Mouse (Mus musculus): Measurements from ENCODE around the gene Tbx18. TPM values are rescaled to one million over a fixed set of nuclear protein-coding genes. Genes with fewer than 3 reads are reported as not detected.

Gene Tbx18
- polyA plus RNA-seq, 1 experiment from 2014 or later, result 3.4 TPM

DNA sequence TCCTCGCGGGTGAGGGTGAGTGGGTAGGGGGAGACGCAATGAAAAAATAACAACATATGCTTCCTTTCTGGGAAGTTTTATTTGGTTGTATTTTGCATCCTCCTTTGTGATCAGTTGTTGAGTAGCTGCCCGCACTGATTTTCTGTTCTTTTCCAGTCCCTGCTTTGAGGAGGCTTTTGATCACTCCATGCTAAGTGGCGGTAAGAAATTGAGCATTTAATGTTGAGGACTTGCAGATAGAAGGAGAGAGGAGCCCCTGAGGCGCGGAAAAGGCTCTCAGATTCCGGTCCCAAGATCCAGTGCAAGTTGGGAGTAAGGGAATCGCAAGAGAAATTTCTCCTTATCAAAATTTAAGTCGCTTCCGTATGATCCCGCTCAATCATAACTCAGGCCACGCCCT, 7.1 kb upstream of the Tbx18 start:
- Histone ChIP-seq H3K27me3 (ENCODE audit: control insufficient read depth, insufficient read depth, low read length) (peaks cover 71% of the 10 kb centered on the region), H3K9ac (ENCODE audit: low read depth, low read length) (no peak overlapping the region), H3K4me1 (replicated peaks; ENCODE audit: control insufficient read depth, insufficient read depth, low read length) (peaks cover 7% of the 10 kb centered on the region), H3K36me3 (ENCODE audit: control insufficient read depth, insufficient read depth, low read length) (no peaks in the 10 kb centered on the region), H3K9me3 (ENCODE audit: control insufficient read depth, low read length) (no peaks in the 10 kb centered on the region), H3K27ac (ENCODE audit: low read depth, low read length) (no peak overlapping the region), H3K4me3 (ENCODE audit: low read depth, low read length) (no peak overlapping the region), H3K4me2 (replicated peaks; ENCODE audit: low read depth, low read length) (no peak overlapping the region)
- WGBS, result 1% methylated on average over 13 of the region's 13 CpGs
- peak; percentile 53 for DNase-seq (ENCODE audit: low spot score)
- ATAC-seq (ENCODE audit: low FRiP score), result no peak

DNA sequence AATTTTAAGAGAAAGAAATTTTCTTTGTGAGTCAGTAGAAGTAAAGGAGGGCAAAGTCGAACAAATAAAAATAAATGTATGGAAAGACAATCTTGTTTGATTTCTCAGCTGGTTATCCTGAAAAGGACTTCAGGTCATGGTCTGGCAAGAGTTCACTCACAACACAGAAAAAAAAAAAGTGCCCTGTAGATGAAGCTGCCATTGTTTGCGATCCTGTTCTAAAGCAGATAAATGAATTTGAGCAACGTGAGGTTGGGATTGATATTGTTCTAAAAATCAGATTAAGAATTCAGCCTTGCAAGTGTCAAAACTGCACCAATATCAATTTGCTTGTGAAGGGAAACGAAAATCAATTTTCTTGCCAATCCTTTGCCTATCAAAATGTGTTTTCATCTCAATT, 6.2 kb upstream of the Tbx18 start:
- no peak overlapping the region for H3K4me2 ChIP-seq (replicated peaks; ENCODE audit: low read depth, low read length)
- H3K4me3 ChIP-seq (ENCODE audit: low read depth, low read length), result no peak overlapping the region
- H3K27me3 ChIP-seq (ENCODE audit: control insufficient read depth, insufficient read depth, low read length), result peaks cover 77% of the 10 kb centered on the region
- no peaks in the 10 kb centered on the region for H3K9me3 ChIP-seq (ENCODE audit: control insufficient read depth, low read length)
- no peak overlapping the region for H3K9ac ChIP-seq (ENCODE audit: low read depth, low read length)
- H3K4me1 ChIP-seq (replicated peaks; ENCODE audit: control insufficient read depth, insufficient read depth, low read length), result peaks cover 7% of the 10 kb centered on the region
- peak; percentile 33 for DNase-seq (ENCODE audit: low spot score)
- 3% methylated on average over 4 of the region's 4 CpGs for WGBS
- no peak for ATAC-seq (ENCODE audit: low FRiP score)
- no peaks in the 10 kb centered on the region for H3K36me3 ChIP-seq (ENCODE audit: control insufficient read depth, insufficient read depth, low read length)
- H3K27ac ChIP-seq (ENCODE audit: low read depth, low read length), result no peak overlapping the region

DNA sequence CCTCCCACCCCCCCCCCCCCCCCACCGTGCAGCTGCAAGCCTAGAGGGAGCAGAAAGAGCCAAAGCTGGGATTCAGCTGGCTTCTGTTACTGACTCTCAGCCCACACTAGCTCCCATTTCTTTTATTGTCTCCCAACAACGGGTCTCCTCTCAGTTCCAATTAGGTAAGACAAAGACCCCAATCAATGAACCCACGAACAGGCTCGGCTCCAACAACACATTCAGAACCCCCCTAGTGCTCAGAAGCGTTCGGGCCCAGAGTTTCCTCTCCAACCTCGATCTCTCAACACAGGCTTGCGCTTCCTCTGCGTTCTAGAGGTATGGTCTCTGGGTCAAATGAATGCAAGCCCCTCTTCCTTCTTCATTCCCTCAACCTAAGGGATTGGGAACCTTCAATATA, 4.0 kb upstream of the Tbx18 start:
- Histone ChIP-seq H3K9me3 (ENCODE audit: control insufficient read depth, low read length) (no peaks in the 10 kb centered on the region), H3K27ac (ENCODE audit: low read depth, low read length) (no peak overlapping the region), H3K4me1 (replicated peaks; ENCODE audit: control insufficient read depth, insufficient read depth, low read length) (peaks cover 13% of the 10 kb centered on the region), H3K9ac (ENCODE audit: low read depth, low read length) (no peak overlapping the region), H3K36me3 (ENCODE audit: control insufficient read depth, insufficient read depth, low read length) (no peaks in the 10 kb centered on the region), H3K4me3 (ENCODE audit: low read depth, low read length) (no peak overlapping the region), H3K27me3 (ENCODE audit: control insufficient read depth, insufficient read depth, low read length) (peaks cover 77% of the 10 kb centered on the region), H3K4me2 (replicated peaks; ENCODE audit: low read depth, low read length) (no peak overlapping the region)
- DNase-seq (ENCODE audit: low spot score), result peak; percentile 49
- under 1% methylated on average over 9 of the region's 9 CpGs for WGBS
- no peak for ATAC-seq (ENCODE audit: low FRiP score)

DNA sequence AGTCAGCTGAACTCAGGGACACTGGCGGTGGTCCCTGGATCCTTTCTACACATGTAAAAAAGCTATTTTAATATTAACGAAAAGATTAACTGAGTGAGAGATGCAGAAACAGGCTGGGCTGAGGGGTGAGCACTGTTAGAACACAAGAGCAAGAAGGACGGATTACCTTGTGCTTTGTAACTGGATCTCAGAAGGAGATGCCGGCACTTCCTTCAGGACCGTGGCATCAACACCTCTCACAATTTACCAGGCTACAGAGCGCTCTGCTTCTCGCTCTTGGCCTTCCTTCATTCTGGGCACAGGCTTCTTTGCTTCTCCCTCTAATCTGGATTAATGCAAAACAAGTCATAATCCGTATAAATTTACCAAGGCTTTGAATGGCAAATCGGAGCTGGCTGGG, 3.6 kb upstream of the Tbx18 start:
- ATAC-seq (ENCODE audit: low FRiP score), result no peak
- DNase-seq (ENCODE audit: low spot score), result peak; percentile 49
- 2% methylated on average over 9 of the region's 9 CpGs for WGBS

DNA sequence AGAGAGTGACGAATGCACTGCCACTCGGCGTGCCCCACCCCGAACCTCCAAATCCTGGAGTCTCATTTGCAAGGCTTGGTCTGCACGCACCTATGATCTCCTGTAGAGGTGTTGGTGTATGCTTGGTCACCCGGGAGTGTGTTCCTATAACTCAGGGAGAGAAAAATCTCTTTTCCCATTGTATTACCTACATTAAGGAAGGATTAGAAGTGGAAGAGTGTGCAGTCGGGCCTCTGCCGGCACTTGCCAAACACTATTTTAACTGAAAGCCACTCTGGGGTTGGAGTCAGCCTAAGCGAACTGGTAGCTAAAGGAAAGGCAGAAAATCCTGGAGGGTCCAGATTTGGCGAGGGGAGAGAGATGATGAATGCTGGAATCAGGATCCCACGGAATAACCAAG, 2.7 kb upstream of the Tbx18 start:
- Histone ChIP-seq H3K9ac (ENCODE audit: low read depth, low read length) (no peak overlapping the region), H3K4me2 (replicated peaks; ENCODE audit: low read depth, low read length) (no peak overlapping the region), H3K4me1 (replicated peaks; ENCODE audit: control insufficient read depth, insufficient read depth, low read length) (peaks cover 13% of the 10 kb centered on the region; the same call in 1 of the 2 replicates), H3K36me3 (ENCODE audit: control insufficient read depth, insufficient read depth, low read length) (no peaks in the 10 kb centered on the region), H3K9me3 (ENCODE audit: control insufficient read depth, low read length) (no peaks in the 10 kb centered on the region), H3K4me3 (ENCODE audit: low read depth, low read length) (no peak overlapping the region), H3K27me3 (ENCODE audit: control insufficient read depth, insufficient read depth, low read length) (peaks cover 75% of the 10 kb centered on the region), H3K27ac (ENCODE audit: low read depth, low read length) (no peak overlapping the region)
- DNase-seq (ENCODE audit: low spot score), result peak; percentile 54
- no peak for ATAC-seq (ENCODE audit: low FRiP score)
- WGBS, result under 1% methylated on average over 11 of the region's 11 CpGs

More for the DNA sequence above, 3.6 kb upstream of the Tbx18 start:
- H3K4me3 ChIP-seq (ENCODE audit: low read depth, low read length), result no peak overlapping the region
- no peak overlapping the region for H3K9ac ChIP-seq (ENCODE audit: low read depth, low read length)
- peaks cover 14% of the 10 kb centered on the region for H3K4me1 ChIP-seq (replicated peaks; ENCODE audit: control insufficient read depth, insufficient read depth, low read length)
- no peak overlapping the region for H3K27ac ChIP-seq (ENCODE audit: low read depth, low read length)
- no peaks in the 10 kb centered on the region for H3K36me3 ChIP-seq (ENCODE audit: control insufficient read depth, insufficient read depth, low read length)
- H3K27me3 ChIP-seq (ENCODE audit: control insufficient read depth, insufficient read depth, low read length), result peaks cover 77% of the 10 kb centered on the region
- no peak overlapping the region for H3K4me2 ChIP-seq (replicated peaks; ENCODE audit: low read depth, low read length)
- H3K9me3 ChIP-seq (ENCODE audit: control insufficient read depth, low read length), result no peaks in the 10 kb centered on the region

DNA sequence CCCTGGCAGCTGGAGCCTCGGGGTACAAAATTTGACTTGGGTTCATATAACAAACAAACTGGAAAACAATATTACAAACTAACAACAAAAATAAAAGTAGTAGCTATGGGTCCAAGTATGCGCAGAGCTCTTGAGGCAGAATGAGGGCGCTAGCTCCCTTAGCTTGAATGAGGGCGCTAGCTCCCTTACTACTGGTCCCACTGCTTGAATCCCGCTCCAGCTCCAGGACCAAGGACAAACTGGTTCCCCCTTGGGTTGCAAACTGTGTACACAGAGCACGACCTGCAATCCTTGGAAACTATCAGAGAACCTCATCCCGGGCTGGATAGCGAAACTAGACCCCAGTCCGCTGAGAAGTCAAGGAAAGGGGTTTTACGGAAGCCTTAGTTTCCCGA, 2.2 kb upstream of the Tbx18 start:
- H3K9ac ChIP-seq (ENCODE audit: low read depth, low read length), result no peak overlapping the region
- 1% methylated on average over 11 of the region's 11 CpGs for WGBS
- H3K4me3 ChIP-seq (ENCODE audit: low read depth, low read length), result no peak overlapping the region
- DNase-seq (ENCODE audit: low spot score) (peak; percentile 54), ATAC-seq (ENCODE audit: low FRiP score) (no peak)
- no peaks in the 10 kb centered on the region for H3K36me3 ChIP-seq (ENCODE audit: control insufficient read depth, insufficient read depth, low read length)
- H3K4me2 ChIP-seq (replicated peaks; ENCODE audit: low read depth, low read length), result no peak overlapping the region
- H3K27ac ChIP-seq (ENCODE audit: low read depth, low read length), result no peak overlapping the region
- H3K9me3 ChIP-seq (ENCODE audit: control insufficient read depth, low read length), result no peaks in the 10 kb centered on the region
- peaks cover 13% of the 10 kb centered on the region; the same call in 1 of the 2 replicates for H3K4me1 ChIP-seq (replicated peaks; ENCODE audit: control insufficient read depth, insufficient read depth, low read length)
- H3K27me3 ChIP-seq (ENCODE audit: control insufficient read depth, insufficient read depth, low read length), result peaks cover 75% of the 10 kb centered on the region

DNA sequence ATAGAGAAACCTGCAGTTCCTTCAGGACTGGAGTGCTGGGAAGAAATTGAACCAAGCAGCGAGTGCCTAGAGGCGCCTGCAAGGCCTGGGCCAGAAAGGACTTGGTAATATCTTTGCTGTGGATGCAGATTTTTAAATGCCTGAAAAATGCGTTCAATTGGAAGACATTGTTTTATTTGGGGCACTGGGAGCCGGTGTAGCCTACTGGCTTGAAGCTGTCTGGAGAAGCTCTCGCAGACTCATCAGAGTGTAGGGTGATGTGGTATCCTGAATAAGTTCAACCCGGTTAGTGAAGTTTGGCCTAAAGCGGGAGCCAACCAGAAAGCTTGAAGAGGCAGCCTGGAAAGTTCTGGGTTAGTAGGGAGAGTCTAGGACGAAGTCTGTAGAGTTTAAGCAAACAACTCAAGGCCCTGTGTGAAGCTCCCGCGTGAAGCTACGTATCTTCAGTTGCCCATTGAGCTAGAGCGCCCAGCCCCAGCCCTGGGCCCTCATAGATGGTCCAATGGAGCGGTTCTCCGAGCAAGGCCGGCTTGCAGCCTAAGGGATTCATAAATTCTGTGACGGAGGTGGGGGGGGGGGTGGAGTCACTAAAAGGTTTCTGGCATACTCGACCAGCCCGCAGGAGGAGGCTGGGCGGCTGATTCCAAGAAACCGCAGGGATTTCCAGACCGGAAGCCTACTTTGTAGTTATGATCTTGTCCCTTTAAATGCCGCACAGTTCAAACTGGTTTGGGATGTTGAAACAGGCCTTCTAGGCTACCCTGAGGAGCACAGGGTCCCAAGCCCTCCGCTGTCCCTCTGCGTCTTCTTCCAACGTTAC, 1.6 kb upstream of the Tbx18 start:
- Histone ChIP-seq H3K4me3 (ENCODE audit: low read depth, low read length) (no peak overlapping the region), H3K9ac (ENCODE audit: low read depth, low read length) (no peak overlapping the region), H3K27ac (ENCODE audit: low read depth, low read length) (no peak overlapping the region), H3K4me2 (replicated peaks; ENCODE audit: low read depth, low read length) (no peak overlapping the region), H3K36me3 (ENCODE audit: control insufficient read depth, insufficient read depth, low read length) (no peaks in the 10 kb centered on the region), H3K9me3 (ENCODE audit: control insufficient read depth, low read length) (no peaks in the 10 kb centered on the region), H3K4me1 (replicated peaks; ENCODE audit: control insufficient read depth, insufficient read depth, low read length) (peaks cover 13% of the 10 kb centered on the region; the same call in 1 of the 2 replicates), H3K27me3 (ENCODE audit: control insufficient read depth, insufficient read depth, low read length) (peaks cover 73% of the 10 kb centered on the region)
- ATAC-seq (ENCODE audit: low FRiP score), result no peak
- 2% methylated on average over 25 of the region's 25 CpGs for WGBS
- peak; percentile 62 for DNase-seq (ENCODE audit: low spot score)

DNA sequence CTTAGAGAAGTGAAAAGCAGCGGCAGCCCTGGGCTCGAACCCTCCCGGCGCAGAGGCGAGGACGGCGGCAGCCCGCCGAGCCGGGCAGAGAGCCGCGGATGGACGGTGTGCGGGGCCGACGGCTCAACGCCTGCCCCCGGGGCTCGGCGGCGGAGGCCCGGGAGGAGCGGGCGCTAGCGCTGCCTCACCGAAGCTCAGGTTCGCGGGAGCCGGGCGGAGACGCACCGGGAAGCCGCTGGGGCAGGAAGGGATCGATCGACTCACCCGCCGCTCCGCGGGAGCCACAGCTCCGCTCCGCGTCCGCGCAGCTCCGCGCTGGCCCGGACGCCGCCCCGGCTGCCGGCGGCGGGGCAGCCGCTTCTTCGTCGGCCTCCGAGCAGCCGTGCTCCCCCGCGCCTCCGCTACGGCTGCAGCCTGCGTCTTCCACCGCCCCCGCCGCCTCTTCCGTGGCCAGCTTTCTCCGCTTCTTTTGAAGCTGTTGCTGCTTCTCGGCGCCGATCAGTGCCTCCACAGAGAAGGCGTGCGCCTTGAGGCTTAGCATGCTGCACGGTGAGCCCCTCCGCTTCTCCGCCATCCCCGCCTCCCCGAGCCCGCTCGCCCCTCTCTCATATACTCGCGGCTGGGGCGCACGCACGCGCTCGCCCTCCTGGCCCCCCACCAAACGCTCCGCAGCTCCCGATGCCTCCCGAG, 644 bp downstream of the Tbx18 start:
- peaks cover 13% of the 10 kb centered on the region; the same call in 1 of the 2 replicates for H3K4me1 ChIP-seq (replicated peaks; ENCODE audit: control insufficient read depth, insufficient read depth, low read length)
- H3K9ac ChIP-seq (ENCODE audit: low read depth, low read length), result peak overlapping the region; percentile 41
- no peaks in the 10 kb centered on the region for H3K36me3 ChIP-seq (ENCODE audit: control insufficient read depth, insufficient read depth, low read length)
- H3K9me3 ChIP-seq (ENCODE audit: control insufficient read depth, low read length), result no peaks in the 10 kb centered on the region
- H3K27me3 ChIP-seq (ENCODE audit: control insufficient read depth, insufficient read depth, low read length), result peaks cover 65% of the 10 kb centered on the region
- H3K4me2 ChIP-seq (replicated peaks; ENCODE audit: low read depth, low read length), result peak overlapping the region; percentile 78
- DNase-seq (ENCODE audit: low spot score) (peak; percentile 64), ATAC-seq (ENCODE audit: low FRiP score) (peak; percentile 65)
- H3K4me3 ChIP-seq (ENCODE audit: low read depth, low read length), result peak overlapping the region; percentile 48
- no peak overlapping the region for H3K27ac ChIP-seq (ENCODE audit: low read depth, low read length)
- under 1% methylated on average over 49 of the region's 91 CpGs for WGBS

Measured in hindbrain, embryonic 11.5 days (tissue).